Mouse (Mus musculus): ENCODE data around the gene Vti1a. TPM values are rescaled to one million over a fixed set of nuclear protein-coding genes. Genes with fewer than 3 reads are reported as not detected.
A peak's percentile ranks its signal among the peaks of the same experiment; 100 is the strongest.

Vti1a gene
- polyA plus RNA-seq, 1 experiment from 2014 or later, result 27.4 TPM

GRCm38 (mm10) chr19:55582896-55583653 lies 267.0 kb downstream of the Vti1a start:
- no peak overlapping the region for H3K4me3 ChIP-seq (ENCODE audit: low read length)
- WGBS, result 27% methylated on average over 13 of the region's 16 CpGs
- H3K27me3 ChIP-seq (replicated peaks; ENCODE audit: control insufficient read depth, insufficient read depth, low read length), result no peaks in the 10 kb centered on the region
- H3K9me3 ChIP-seq (ENCODE audit: control insufficient read depth, low read length), result no peaks in the 10 kb centered on the region
- no peaks in the 10 kb centered on the region for H3K36me3 ChIP-seq (ENCODE audit: control insufficient read depth, insufficient read depth, low read length)
- H3K4me1 ChIP-seq (ENCODE audit: control insufficient read depth, insufficient read depth, low read length), result peaks cover 23% of the 10 kb centered on the region
- H3K9ac ChIP-seq (ENCODE audit: low read depth, low read length), result no peak overlapping the region
- ATAC-seq, result no peak
- H3K27ac ChIP-seq (ENCODE audit: low read length), result no peak overlapping the region
- H3K4me2 ChIP-seq (ENCODE audit: low read depth, low read length), result no peak overlapping the region

GRCm38 (mm10) chr19:55585270-55586224 lies 269.5 kb downstream of the Vti1a start:
- WGBS, result 48% methylated on average over 18 of the region's 18 CpGs
- Histone ChIP-seq H3K4me1 (ENCODE audit: control insufficient read depth, insufficient read depth, low read length) (peaks cover 13% of the 10 kb centered on the region; the same call in 1 of the 2 replicates), H3K9ac (ENCODE audit: low read depth, low read length) (no peak overlapping the region), H3K4me3 (ENCODE audit: low read length) (no peak overlapping the region), H3K4me2 (ENCODE audit: low read depth, low read length) (no peak overlapping the region; the same call in 1 of the 2 replicates), H3K36me3 (ENCODE audit: control insufficient read depth, insufficient read depth, low read length) (no peaks in the 10 kb centered on the region), H3K9me3 (ENCODE audit: control insufficient read depth, low read length) (no peaks in the 10 kb centered on the region), H3K27me3 (replicated peaks; ENCODE audit: control insufficient read depth, insufficient read depth, low read length) (no peaks in the 10 kb centered on the region), H3K27ac (ENCODE audit: low read length) (peak overlapping the region; percentile 22; the same call in 1 of the 2 replicates)
- peak; percentile 84 for ATAC-seq

GRCm38 (mm10) chr19:55587638-55588421 lies 271.7 kb downstream of the Vti1a start:
- Histone ChIP-seq H3K36me3 (ENCODE audit: control insufficient read depth, insufficient read depth, low read length) (no peaks in the 10 kb centered on the region), H3K27me3 (replicated peaks; ENCODE audit: control insufficient read depth, insufficient read depth, low read length) (no peaks in the 10 kb centered on the region), H3K9me3 (ENCODE audit: control insufficient read depth, low read length) (no peaks in the 10 kb centered on the region), H3K4me2 (ENCODE audit: low read depth, low read length) (no peak overlapping the region), H3K4me3 (ENCODE audit: low read length) (no peak overlapping the region), H3K9ac (ENCODE audit: low read depth, low read length) (no peak overlapping the region), H3K27ac (ENCODE audit: low read length) (no peak overlapping the region), H3K4me1 (ENCODE audit: control insufficient read depth, insufficient read depth, low read length) (peaks cover 17% of the 10 kb centered on the region; the same call in 1 of the 2 replicates)
- no peak for ATAC-seq
- 78% methylated on average over 14 of the region's 14 CpGs for WGBS

- peaks cover 26% of the 10 kb centered on the region for H3K4me1 ChIP-seq (ENCODE audit: control insufficient read depth, insufficient read depth, low read length)
- no peaks in the 10 kb centered on the region for H3K27me3 ChIP-seq (replicated peaks; ENCODE audit: control insufficient read depth, insufficient read depth, low read length)
- no peak overlapping the region for H3K4me2 ChIP-seq (ENCODE audit: low read depth, low read length)
- no peak overlapping the region for H3K27ac ChIP-seq (ENCODE audit: low read length)
- H3K9me3 ChIP-seq (ENCODE audit: control insufficient read depth, low read length), result no peaks in the 10 kb centered on the region
- no peaks in the 10 kb centered on the region for H3K36me3 ChIP-seq (ENCODE audit: control insufficient read depth, insufficient read depth, low read length)
- 57% methylated on average over 16 of the region's 16 CpGs for WGBS
- no peak for ATAC-seq
- H3K9ac ChIP-seq (ENCODE audit: low read depth, low read length), result no peak overlapping the region
- no peak overlapping the region for H3K4me3 ChIP-seq (ENCODE audit: low read length)
Measured at GRCm38 (mm10) chr19:55588948-55589896, 273.1 kb downstream of the Vti1a start.

- H3K4me3 ChIP-seq (ENCODE audit: low read length), result no peak overlapping the region
- peak; percentile 82 for ATAC-seq
- 26% methylated on average over 26 of the region's 26 CpGs for WGBS
- H3K27ac ChIP-seq (ENCODE audit: low read length), result peak overlapping the region; percentile 89
- no peaks in the 10 kb centered on the region for H3K27me3 ChIP-seq (replicated peaks; ENCODE audit: control insufficient read depth, insufficient read depth, low read length)
- H3K9ac ChIP-seq (ENCODE audit: low read depth, low read length), result 0 out of 2 replicates have a peak overlapping the region, but pooled peaks have one; percentile 9
- H3K4me1 ChIP-seq (ENCODE audit: control insufficient read depth, insufficient read depth, low read length), result peaks cover 36% of the 10 kb centered on the region
- H3K4me2 ChIP-seq (ENCODE audit: low read depth, low read length), result peak overlapping the region; percentile 40
- no peaks in the 10 kb centered on the region for H3K36me3 ChIP-seq (ENCODE audit: control insufficient read depth, insufficient read depth, low read length)
- no peaks in the 10 kb centered on the region for H3K9me3 ChIP-seq (ENCODE audit: control insufficient read depth, low read length)
Measured at GRCm38 (mm10) chr19:55592876-55593691, 277.0 kb downstream of the Vti1a start.

- ATAC-seq, result peak; percentile 12
- Histone ChIP-seq H3K4me2 (ENCODE audit: low read depth, low read length) (peak overlapping the region; percentile 40), H3K36me3 (ENCODE audit: control insufficient read depth, insufficient read depth, low read length) (no peaks in the 10 kb centered on the region), H3K4me3 (ENCODE audit: low read length) (no peak overlapping the region), H3K9me3 (ENCODE audit: control insufficient read depth, low read length) (no peaks in the 10 kb centered on the region), H3K4me1 (ENCODE audit: control insufficient read depth, insufficient read depth, low read length) (peaks cover 43% of the 10 kb centered on the region), H3K27me3 (replicated peaks; ENCODE audit: control insufficient read depth, insufficient read depth, low read length) (no peaks in the 10 kb centered on the region), H3K27ac (ENCODE audit: low read length) (peak overlapping the region; percentile 74), H3K9ac (ENCODE audit: low read depth, low read length) (no peak overlapping the region)
- 70% methylated on average over 16 of the region's 16 CpGs for WGBS
Measured at GRCm38 (mm10) chr19:55593729-55594444, 277.8 kb downstream of the Vti1a start.

- Histone ChIP-seq H3K9me3 (ENCODE audit: control insufficient read depth, low read length) (no peaks in the 10 kb centered on the region), H3K27ac (ENCODE audit: low read length) (0 out of 2 replicates have a peak overlapping the region, but pooled peaks have one; percentile 79), H3K9ac (ENCODE audit: low read depth, low read length) (no peak overlapping the region), H3K36me3 (ENCODE audit: control insufficient read depth, insufficient read depth, low read length) (no peaks in the 10 kb centered on the region), H3K4me1 (ENCODE audit: control insufficient read depth, insufficient read depth, low read length) (peaks cover 48% of the 10 kb centered on the region), H3K4me2 (ENCODE audit: low read depth, low read length) (no peak overlapping the region), H3K27me3 (replicated peaks; ENCODE audit: control insufficient read depth, insufficient read depth, low read length) (no peaks in the 10 kb centered on the region), H3K4me3 (ENCODE audit: low read length) (no peak overlapping the region)
- 88% methylated on average over 3 of the region's 3 CpGs for WGBS
- no peak for ATAC-seq
Measured at GRCm38 (mm10) chr19:55594451-55594850, 278.4 kb downstream of the Vti1a start.
